Mouse (Mus musculus): ENCODE data around the gene Majin. TPM values are rescaled to one million over a fixed set of nuclear protein-coding genes. Genes with fewer than 3 reads are reported as not detected.

Majin gene
- polyA plus RNA-seq, 1 experiment from 2014 or later = not detected

- Histone ChIP-seq H3K9me3 (no peaks in the 10 kb centered on the region), H3K27me3 (no peaks in the 10 kb centered on the region), H3K27ac (no peak overlapping the region), H3K9ac (no peak overlapping the region), H3K4me2 (replicated peaks) (no peak overlapping the region), H3K4me3 (no peak overlapping the region), H3K4me1 (no peaks in the 10 kb centered on the region), H3K36me3 (no peaks in the 10 kb centered on the region)
- WGBS = 83% methylated on average over 8 of the region's 8 CpGs
- ATAC-seq (ENCODE audit: low FRiP score, low read depth) = no peak
These were observed 13.0 kb upstream of the Majin start for GRCm38 (mm10) chr19:6171215-6171614.

GRCm38 (mm10) chr19:6174771-6175170 lies 9.4 kb upstream of the Majin start:
- Histone ChIP-seq H3K4me1 (no peaks in the 10 kb centered on the region), H3K4me3 (no peak overlapping the region), H3K4me2 (replicated peaks) (no peak overlapping the region), H3K36me3 (no peaks in the 10 kb centered on the region), H3K9ac (no peak overlapping the region), H3K27ac (no peak overlapping the region), H3K27me3 (no peaks in the 10 kb centered on the region), H3K9me3 (no peaks in the 10 kb centered on the region)
- WGBS = 34% methylated on average over 5 of the region's 5 CpGs
- ATAC-seq (ENCODE audit: low FRiP score, low read depth) = no peak

DNA sequence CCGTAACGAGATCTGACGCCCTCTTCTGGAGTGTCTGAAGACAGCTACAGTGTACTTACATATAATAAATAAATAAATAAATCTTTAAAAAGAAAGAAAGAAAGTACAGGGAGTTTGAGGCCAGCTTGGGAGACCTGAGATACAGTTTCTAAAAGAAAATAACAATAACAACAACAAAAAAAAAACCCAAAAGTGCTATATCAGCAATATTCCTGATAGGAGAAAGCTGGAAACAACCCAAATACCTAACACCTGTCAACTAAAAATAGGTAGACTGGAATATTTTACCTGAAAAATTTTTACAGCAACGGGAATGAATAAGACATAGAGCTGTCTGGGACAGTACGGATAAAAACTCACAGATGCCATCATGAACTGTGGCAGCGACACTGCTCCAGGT lies 5.4 kb upstream of the Majin start:
- H3K4me3 ChIP-seq = no peak overlapping the region
- H3K27ac ChIP-seq = no peak overlapping the region
- H3K4me1 ChIP-seq = 0 out of 2 replicates have a peak, but pooled peaks cover 3% of the 10 kb centered on the region
- H3K9me3 ChIP-seq = no peaks in the 10 kb centered on the region
- no peak for ATAC-seq (ENCODE audit: low FRiP score, low read depth)
- WGBS = 89% methylated on average over 6 of the region's 6 CpGs
- no peaks in the 10 kb centered on the region for H3K36me3 ChIP-seq
- no peak overlapping the region for H3K4me2 ChIP-seq (replicated peaks)
- H3K9ac ChIP-seq = no peak overlapping the region
- no peaks in the 10 kb centered on the region for H3K27me3 ChIP-seq

GRCm38 (mm10) chr19:6181629-6182028 lies 2.6 kb upstream of the Majin start:
- no peak overlapping the region for H3K27ac ChIP-seq
- H3K4me2 ChIP-seq (replicated peaks) = no peak overlapping the region
- H3K4me1 ChIP-seq = 0 out of 2 replicates have a peak, but pooled peaks cover 3% of the 10 kb centered on the region
- 19% methylated on average over 5 of the region's 5 CpGs for WGBS
- no peaks in the 10 kb centered on the region for H3K27me3 ChIP-seq
- no peaks in the 10 kb centered on the region for H3K36me3 ChIP-seq
- no peaks in the 10 kb centered on the region for H3K9me3 ChIP-seq
- no peak for ATAC-seq (ENCODE audit: low FRiP score, low read depth)
- no peak overlapping the region for H3K9ac ChIP-seq
- H3K4me3 ChIP-seq = no peak overlapping the region

GRCm38 (mm10) chr19:6182534-6182933 lies 1.7 kb upstream of the Majin start:
- 15% methylated on average over 3 of the region's 3 CpGs for WGBS
- H3K4me2 ChIP-seq (replicated peaks) = no peak overlapping the region
- H3K9ac ChIP-seq = no peak overlapping the region
- 0 out of 2 replicates have a peak, but pooled peaks cover 3% of the 10 kb centered on the region for H3K4me1 ChIP-seq
- no peak for ATAC-seq (ENCODE audit: low FRiP score, low read depth)
- H3K27ac ChIP-seq = no peak overlapping the region
- no peaks in the 10 kb centered on the region for H3K9me3 ChIP-seq
- no peaks in the 10 kb centered on the region for H3K36me3 ChIP-seq
- no peaks in the 10 kb centered on the region for H3K27me3 ChIP-seq
- H3K4me3 ChIP-seq = no peak overlapping the region

GRCm38 (mm10) chr19:6204265-6204664 lies 20.1 kb downstream of the Majin start:
- no peaks in the 10 kb centered on the region for H3K36me3 ChIP-seq
- H3K27me3 ChIP-seq = no peaks in the 10 kb centered on the region
- ATAC-seq (ENCODE audit: low FRiP score, low read depth) = no peak
- H3K4me1 ChIP-seq = no peaks in the 10 kb centered on the region
- 72% methylated on average over 2 of the region's 2 CpGs for WGBS
- no peak overlapping the region for H3K9ac ChIP-seq
- H3K9me3 ChIP-seq = no peaks in the 10 kb centered on the region
- H3K4me2 ChIP-seq (replicated peaks) = no peak overlapping the region
- no peak overlapping the region for H3K27ac ChIP-seq
- no peak overlapping the region for H3K4me3 ChIP-seq

DNA sequence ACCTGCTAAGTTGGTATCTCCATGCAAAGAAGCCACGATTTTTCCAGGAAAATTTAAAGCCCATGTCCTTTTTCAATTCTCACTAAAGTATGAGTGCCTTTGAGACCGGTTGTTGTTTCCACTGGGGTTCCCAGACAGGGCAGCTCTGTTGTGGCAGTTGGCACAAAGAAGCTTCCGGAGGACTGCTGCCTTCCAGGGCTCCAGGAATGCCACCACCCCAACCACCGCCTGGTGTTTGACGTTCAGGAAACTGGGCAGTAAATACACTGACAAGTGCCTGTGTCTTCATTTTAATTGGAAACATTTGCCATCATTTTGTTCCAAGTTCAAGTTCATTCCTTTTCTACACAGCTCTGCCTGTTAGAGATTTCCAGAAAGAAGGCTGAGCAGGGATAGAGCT lies 22.5 kb downstream of the Majin start:
- Histone ChIP-seq H3K4me1 (no peaks in the 10 kb centered on the region), H3K4me2 (replicated peaks) (no peak overlapping the region), H3K36me3 (no peaks in the 10 kb centered on the region), H3K27ac (no peak overlapping the region), H3K4me3 (no peak overlapping the region), H3K9me3 (no peaks in the 10 kb centered on the region), H3K27me3 (no peaks in the 10 kb centered on the region), H3K9ac (no peak overlapping the region)
- no peak for ATAC-seq (ENCODE audit: low FRiP score, low read depth)
- 54% methylated on average over 5 of the region's 5 CpGs for WGBS

- Histone ChIP-seq H3K9me3 (no peaks in the 10 kb centered on the region), H3K9ac (no peak overlapping the region), H3K27me3 (no peaks in the 10 kb centered on the region), H3K4me2 (replicated peaks) (no peak overlapping the region), H3K36me3 (no peaks in the 10 kb centered on the region), H3K4me1 (no peaks in the 10 kb centered on the region), H3K27ac (no peak overlapping the region), H3K4me3 (no peak overlapping the region)
- ATAC-seq (ENCODE audit: low FRiP score, low read depth) = no peak
- WGBS = 69% methylated on average over 6 of the region's 6 CpGs
These were observed 32.0 kb downstream of the Majin start for GRCm38 (mm10) chr19:6216046-6216705.

- no peak overlapping the region for H3K4me2 ChIP-seq (replicated peaks)
- H3K27me3 ChIP-seq = no peaks in the 10 kb centered on the region
- H3K9me3 ChIP-seq = no peaks in the 10 kb centered on the region
- no peak for ATAC-seq (ENCODE audit: low FRiP score, low read depth)
- H3K36me3 ChIP-seq = no peaks in the 10 kb centered on the region
- H3K4me1 ChIP-seq = no peaks in the 10 kb centered on the region
- no peak overlapping the region for H3K27ac ChIP-seq
- no peak overlapping the region for H3K4me3 ChIP-seq
- 68% methylated on average over 6 of the region's 6 CpGs for WGBS
- H3K9ac ChIP-seq = no peak overlapping the region
These were observed 34.4 kb downstream of the Majin start for GRCm38 (mm10) chr19:6218606-6219005.

DNA sequence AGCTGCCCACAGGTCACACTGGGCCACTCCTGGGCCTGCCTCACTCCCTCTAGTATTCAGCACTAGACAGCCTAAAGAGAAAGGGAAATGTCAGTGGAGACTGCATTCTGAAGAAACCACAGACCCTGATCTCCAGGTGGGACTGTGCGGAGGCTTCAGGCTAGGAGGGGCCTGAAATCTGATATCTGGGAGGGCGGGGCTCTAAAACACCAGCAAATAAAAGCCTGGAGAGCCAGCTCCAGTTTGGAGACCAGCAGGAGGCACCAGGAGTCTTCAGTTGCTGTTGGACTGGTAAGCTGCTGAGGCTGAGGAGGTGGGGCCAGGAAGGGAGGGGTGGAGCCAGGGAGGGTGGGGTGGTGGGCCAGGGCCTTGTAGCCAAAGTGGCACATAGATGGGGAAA lies 41.9 kb downstream of the Majin start, which contains the start of gene Gpha2:
Gene Gpha2, plus strand, starts transcription at position 246 of the 400 bp plus-strand sequence.
- ATAC-seq (ENCODE audit: low FRiP score, low read depth) = peak; percentile 72; the same call in 1 of the 2 replicates
- Histone ChIP-seq H3K9me3 (no peaks in the 10 kb centered on the region), H3K27ac (0 out of 2 replicates have a peak within 1 kb of the TSS, but pooled peaks have one; percentile 10), H3K4me3 (no peak within 1 kb of the TSS), H3K36me3 (peaks cover 46% of the 10 kb centered on the region), H3K9ac (peak within 1 kb of the TSS; percentile 25; the same call in 1 of the 2 replicates), H3K4me1 (peaks cover 9% of the 10 kb centered on the region; the same call in 1 of the 2 replicates), H3K4me2 (replicated peaks) (no peak within 1 kb of the TSS), H3K27me3 (no peaks in the 10 kb centered on the region)
- 5% methylated on average over 2 of the region's 2 CpGs for WGBS

DNA sequence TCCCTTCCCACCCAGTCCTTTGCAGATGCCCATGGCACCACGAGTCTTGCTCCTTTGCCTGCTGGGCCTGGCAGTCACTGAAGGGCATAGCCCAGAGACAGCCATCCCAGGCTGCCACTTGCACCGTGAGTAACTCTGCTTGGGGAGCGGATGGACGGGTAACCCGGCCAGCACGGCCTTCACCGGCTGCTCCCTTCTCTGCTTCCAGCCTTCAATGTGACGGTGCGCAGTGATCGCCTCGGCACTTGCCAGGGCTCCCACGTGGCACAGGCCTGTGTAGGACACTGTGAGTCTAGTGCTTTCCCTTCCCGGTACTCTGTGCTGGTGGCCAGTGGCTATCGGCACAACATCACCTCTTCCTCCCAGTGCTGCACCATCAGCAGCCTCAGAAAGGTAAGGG lies 42.6 kb downstream of the Majin start:
- Histone ChIP-seq H3K9me3 (no peaks in the 10 kb centered on the region), H3K4me3 (no peak overlapping the region), H3K4me1 (peaks cover 9% of the 10 kb centered on the region; the same call in 1 of the 2 replicates), H3K4me2 (replicated peaks) (no peak overlapping the region), H3K36me3 (peaks cover 53% of the 10 kb centered on the region), H3K27me3 (no peaks in the 10 kb centered on the region), H3K27ac (no peak overlapping the region), H3K9ac (no peak overlapping the region)
- no peak for ATAC-seq (ENCODE audit: low FRiP score, low read depth)
- 86% methylated on average over 14 of the region's 14 CpGs for WGBS

DNA sequence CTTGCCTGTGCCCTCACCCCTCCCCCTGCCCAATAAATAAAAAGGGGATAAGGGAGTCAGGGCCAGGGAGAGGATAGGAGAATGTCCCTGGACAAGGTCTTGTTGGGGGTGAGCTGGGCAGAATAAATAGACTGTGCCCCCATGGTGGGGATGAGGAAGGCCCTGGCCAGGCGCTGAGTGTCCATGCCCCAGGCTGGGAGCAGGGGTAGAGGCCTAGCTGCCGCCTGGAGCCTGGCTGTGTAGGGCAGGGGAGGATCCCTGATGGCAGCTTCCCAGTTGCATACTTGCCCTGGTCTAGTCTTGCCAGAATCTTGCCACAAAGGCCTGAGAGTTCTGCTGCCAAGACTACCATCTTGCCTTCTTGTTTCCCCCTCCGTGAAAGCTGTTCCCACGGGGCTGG lies 43.7 kb downstream of the Majin start:
- WGBS = 88% methylated on average over 4 of the region's 4 CpGs
- no peak overlapping the region for H3K27ac ChIP-seq
- ATAC-seq (ENCODE audit: low FRiP score, low read depth) = no peak

DNA sequence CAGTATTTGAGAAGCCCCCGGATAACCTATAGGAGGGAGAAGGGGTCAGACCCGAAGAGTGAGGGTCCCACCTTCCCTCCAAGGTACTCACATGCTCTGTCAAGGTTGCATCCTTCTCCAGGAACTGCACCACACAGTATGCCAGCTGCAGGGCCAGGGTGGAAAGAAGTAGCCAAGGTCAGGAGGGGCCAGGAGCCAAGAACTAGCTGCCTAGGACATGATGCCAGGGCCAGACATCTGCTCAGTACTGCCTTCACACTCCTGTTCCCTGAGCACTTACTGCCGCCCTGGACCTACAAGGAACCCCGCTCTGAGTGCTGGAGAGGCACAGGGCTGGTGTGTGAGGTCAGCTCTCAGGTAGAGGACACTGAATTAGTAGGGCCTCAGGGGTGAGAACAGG lies 46.2 kb downstream of the Majin start:
- 83% methylated on average over 4 of the region's 4 CpGs for WGBS
- no peak overlapping the region for H3K4me2 ChIP-seq (replicated peaks)
- peaks cover 72% of the 10 kb centered on the region for H3K36me3 ChIP-seq

More for the DNA sequence above, 43.7 kb downstream of the Majin start:
- no peaks in the 10 kb centered on the region for H3K9me3 ChIP-seq
- H3K27me3 ChIP-seq = no peaks in the 10 kb centered on the region
- H3K36me3 ChIP-seq = peaks cover 64% of the 10 kb centered on the region
- H3K9ac ChIP-seq = no peak overlapping the region
- peaks cover 9% of the 10 kb centered on the region; the same call in 1 of the 2 replicates for H3K4me1 ChIP-seq
- H3K4me2 ChIP-seq (replicated peaks) = no peak overlapping the region
- H3K4me3 ChIP-seq = no peak overlapping the region

More for the DNA sequence above, 46.2 kb downstream of the Majin start:
- Histone ChIP-seq H3K27me3 (no peaks in the 10 kb centered on the region), H3K9me3 (no peaks in the 10 kb centered on the region), H3K9ac (no peak overlapping the region), H3K4me3 (no peak overlapping the region), H3K4me1 (peaks cover 23% of the 10 kb centered on the region), H3K27ac (no peak overlapping the region)
- ATAC-seq (ENCODE audit: low FRiP score, low read depth) = no peak
